Mouse (Mus musculus) hindbrain, embryonic 14.5 days (tissue): ENCODE data around the gene Rfx2. TPM values are rescaled to one million over a fixed set of nuclear protein-coding genes. Genes with fewer than 3 reads are reported as not detected.

Experiments
- ATAC-seq: fragments of 200-750 bp; cut with Nextera tagmentation; 2 replicates; pipeline ENCODE4 v1.8.0; 2017; ENCODE audit warnings: moderate number of reproducible peaks, mild to moderate bottlenecking, moderate TSS enrichment, moderate library complexity; ENCODE audit not compliant: low FRiP score
- DNase-seq: peaks from one replicate; pipeline ENCODE4 v3.0.0-alpha.2; 2015; ENCODE audit warnings: low spot score
- H3K27ac ChIP-seq: fragments of 300-500 bp; sonication (generic); 2 replicates; pipeline ENCODE4 v1.5.1; 2014; ENCODE audit warnings: mild to moderate bottlenecking, moderate library complexity
- H3K27me3 ChIP-seq: fragments of 300-500 bp; sonication (generic); 2 replicates; pipeline ENCODE4 v1.6.1; 2014; ENCODE audit warnings: mild to moderate bottlenecking, low read length, mixed read lengths; ENCODE audit not compliant: control insufficient read depth, insufficient read depth
- H3K36me3 ChIP-seq: fragments of 300-500 bp; sonication (generic); replicated peaks from 2 replicates; pipeline ENCODE4 v1.6.1; 2014; ENCODE audit not compliant: control insufficient read depth, insufficient read depth
- H3K4me1 ChIP-seq: fragments of 300-500 bp; sonication (generic); replicated peaks from 2 replicates; pipeline ENCODE4 v1.6.1; 2014; ENCODE audit warnings: antibody characterized with exemption, low read length, mixed read lengths; ENCODE audit not compliant: control insufficient read depth, insufficient read depth
- H3K4me2 ChIP-seq: fragments of 300-500 bp; sonication (generic); replicated peaks from 2 replicates; pipeline ENCODE4 v1.6.1; 2014; ENCODE audit warnings: mild to moderate bottlenecking, moderate library complexity
- H3K4me3 ChIP-seq: fragments of 300-500 bp; sonication (generic); replicated peaks from 2 replicates; pipeline ENCODE4 v1.5.1; 2014; ENCODE audit warnings: mild to moderate bottlenecking, low read length
- H3K9ac ChIP-seq: fragments of 300-500 bp; sonication (generic); 2 replicates; pipeline ENCODE4 v1.6.1; 2014
- H3K9me3 ChIP-seq: fragments of 300-500 bp; sonication (generic); 2 replicates; pipeline ENCODE4 v1.6.1; 2016; ENCODE audit warnings: low read length; ENCODE audit not compliant: control insufficient read depth
- WGBS: fragments of 180-500 bp; shearing (Covaris S2); extraction: QIAGEN DNeasy Blood & Tissue Kit; methylation state at CpG from one replicate; pipeline ENCODE4 v1.1.7; 2014; 5-methylcytosine and 5-hydroxymethylcytosine counted together
- polyA plus RNA-seq: library from polyadenylated mRNA; unstranded; fragments of >200 nt; fragmentation: Nextera tagmentation; extraction: Ambion mirVana; gene quantifications from 2 replicates; pipeline ENCODE4 v1.2.1, GENCODE M21; 2014

The Rfx2 gene
- polyA plus RNA-seq, 1 experiment from 2014 or later: 4.3 TPM

DNA sequence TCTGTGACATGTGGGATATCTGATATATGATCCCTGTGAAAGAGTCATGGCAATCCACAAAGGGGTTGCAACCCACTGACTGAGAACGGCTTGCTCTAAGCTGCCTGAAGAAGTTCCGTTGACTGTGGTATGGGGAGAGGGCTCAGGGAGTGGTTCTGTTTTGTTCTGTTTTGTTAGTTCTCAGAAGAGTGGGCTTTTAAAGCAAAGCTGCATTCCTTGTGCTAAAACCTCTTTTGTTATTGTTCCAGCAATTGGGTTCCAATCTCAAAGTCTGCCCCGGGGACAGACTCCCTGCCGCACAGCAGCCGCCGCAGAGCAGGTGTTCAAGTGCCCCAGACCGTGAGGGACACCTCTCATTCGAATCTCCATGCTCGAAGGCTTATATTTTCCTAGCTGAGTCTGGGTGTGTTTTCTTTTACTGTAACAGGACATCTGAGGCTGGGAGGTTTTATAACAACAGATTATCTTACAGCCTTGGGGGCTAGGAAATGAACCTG lies 38.7 kb upstream of the Rfx2 start:
- Histone ChIP-seq H3K9ac (no peak overlapping the region), H3K36me3 (no peaks in the 10 kb centered on the region), H3K4me3 (no peak overlapping the region), H3K27ac (no peak overlapping the region), H3K9me3 (0 out of 2 replicates have a peak, but pooled peaks cover 5% of the 10 kb centered on the region), H3K27me3 (no peaks in the 10 kb centered on the region), H3K4me1 (no peaks in the 10 kb centered on the region), H3K4me2 (no peak overlapping the region)
- DNase-seq (no peak), ATAC-seq (no peak)
- 64% methylated on average over 9 of the region's 9 CpGs for WGBS

- H3K9ac ChIP-seq: no peak overlapping the region
- H3K27ac ChIP-seq: no peak overlapping the region
- DNase-seq (no peak), ATAC-seq (no peak)
- no peak overlapping the region for H3K4me3 ChIP-seq
- WGBS: 84% methylated on average over 7 of the region's 7 CpGs
- H3K4me2 ChIP-seq: no peak overlapping the region
- H3K36me3 ChIP-seq: no peaks in the 10 kb centered on the region
- no peaks in the 10 kb centered on the region for H3K27me3 ChIP-seq
- 0 out of 2 replicates have a peak, but pooled peaks cover 5% of the 10 kb centered on the region for H3K9me3 ChIP-seq
- H3K4me1 ChIP-seq: no peaks in the 10 kb centered on the region
Measured at GRCm38 (mm10) chr17:56866071-56866470, 35.3 kb upstream of the Rfx2 start.

- ATAC-seq: no peak
- DNase-seq: no peak
- Histone ChIP-seq H3K9ac (no peak overlapping the region), H3K4me2 (no peak overlapping the region), H3K9me3 (no peaks in the 10 kb centered on the region), H3K4me3 (no peak overlapping the region), H3K27me3 (no peaks in the 10 kb centered on the region), H3K36me3 (no peaks in the 10 kb centered on the region), H3K27ac (no peak overlapping the region), H3K4me1 (no peaks in the 10 kb centered on the region)
- WGBS: 57% methylated on average over 3 of the region's 3 CpGs
Measured at GRCm38 (mm10) chr17:56861197-56861596, 30.4 kb upstream of the Rfx2 start.

DNA sequence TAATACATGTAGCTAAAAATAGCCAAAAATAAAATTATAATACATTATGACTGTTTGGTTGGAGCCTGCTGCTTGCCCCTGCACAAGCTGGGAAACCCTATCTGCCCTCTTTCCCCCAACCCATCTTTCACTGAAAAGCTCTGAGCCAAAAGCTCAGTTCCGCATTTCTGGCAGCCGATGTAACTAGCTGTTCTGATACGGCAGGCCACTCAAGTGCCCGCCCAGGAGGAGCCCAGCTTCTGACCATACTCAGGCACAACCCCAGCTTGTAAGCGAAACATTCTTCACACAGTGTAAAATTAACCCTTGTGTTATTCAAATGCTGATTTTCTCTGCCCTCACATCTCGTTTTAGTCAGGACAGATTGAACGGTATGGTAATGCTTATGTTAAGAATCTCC lies 28.1 kb upstream of the Rfx2 start:
- H3K27me3 ChIP-seq: no peaks in the 10 kb centered on the region
- no peaks in the 10 kb centered on the region for H3K4me1 ChIP-seq
- no peak overlapping the region for H3K4me2 ChIP-seq
- H3K27ac ChIP-seq: no peak overlapping the region
- no peaks in the 10 kb centered on the region for H3K36me3 ChIP-seq
- H3K9me3 ChIP-seq: no peaks in the 10 kb centered on the region
- DNase-seq (no peak), ATAC-seq (no peak)
- H3K4me3 ChIP-seq: no peak overlapping the region
- 54% methylated on average over 7 of the region's 7 CpGs for WGBS
- no peak overlapping the region for H3K9ac ChIP-seq

DNA sequence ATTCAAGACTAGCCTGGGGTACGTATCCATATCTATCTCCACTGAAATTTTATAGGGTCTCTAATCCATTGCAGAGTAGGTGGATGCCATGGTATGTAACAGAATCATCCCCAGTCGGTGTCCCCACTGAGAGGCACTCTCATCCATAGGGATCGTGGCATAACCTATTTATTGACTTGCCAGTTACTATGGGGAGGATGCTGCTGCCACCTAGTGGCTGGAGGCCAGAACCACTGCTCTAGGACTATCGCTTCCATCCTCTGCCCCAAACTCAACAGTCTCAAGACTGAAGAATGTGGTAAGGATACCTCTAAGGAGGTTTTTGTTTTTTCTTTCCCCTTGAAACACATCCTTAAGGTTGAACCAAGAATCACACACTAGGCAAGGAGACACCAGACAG lies 27.4 kb upstream of the Rfx2 start:
- no peak overlapping the region for H3K4me2 ChIP-seq
- H3K36me3 ChIP-seq: no peaks in the 10 kb centered on the region
- H3K4me1 ChIP-seq: no peaks in the 10 kb centered on the region
- H3K4me3 ChIP-seq: no peak overlapping the region
- H3K27ac ChIP-seq: no peak overlapping the region
- WGBS: 48% methylated on average over 4 of the region's 4 CpGs
- H3K9ac ChIP-seq: no peak overlapping the region
- no peaks in the 10 kb centered on the region for H3K27me3 ChIP-seq
- no peak for ATAC-seq
- no peaks in the 10 kb centered on the region for H3K9me3 ChIP-seq
- peak; percentile 59 for DNase-seq

- H3K4me3 ChIP-seq: no peak overlapping the region
- H3K27me3 ChIP-seq: no peaks in the 10 kb centered on the region
- no peak overlapping the region for H3K9ac ChIP-seq
- ATAC-seq (no peak), DNase-seq (no peak)
- no peak overlapping the region for H3K27ac ChIP-seq
- no peak overlapping the region for H3K4me2 ChIP-seq
- 85% methylated on average over 3 of the region's 3 CpGs for WGBS
- no peaks in the 10 kb centered on the region for H3K4me1 ChIP-seq
- no peaks in the 10 kb centered on the region for H3K36me3 ChIP-seq
- H3K9me3 ChIP-seq: no peaks in the 10 kb centered on the region
Measured at GRCm38 (mm10) chr17:56855421-56855820, 24.6 kb upstream of the Rfx2 start.

DNA sequence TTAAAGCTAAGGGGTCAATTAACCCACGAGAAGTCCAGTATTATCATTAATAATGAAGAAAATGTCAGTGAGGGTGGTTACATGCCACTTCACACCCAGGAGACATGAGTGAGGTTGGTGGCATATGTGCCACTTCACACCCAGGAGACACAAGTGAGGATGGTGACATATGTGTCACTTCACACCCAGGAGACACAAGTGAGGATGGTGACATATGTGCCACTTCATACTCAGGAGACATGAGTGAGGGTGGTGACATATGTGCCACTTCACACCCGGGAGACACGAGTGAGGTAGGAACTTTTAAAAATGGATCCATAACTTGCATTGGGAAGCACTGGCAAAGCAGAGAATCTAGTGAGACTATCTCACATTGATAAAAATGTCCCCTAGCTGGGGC lies 20.4 kb upstream of the Rfx2 start:
- H3K4me1 ChIP-seq: no peaks in the 10 kb centered on the region
- no peak overlapping the region for H3K9ac ChIP-seq
- no peak overlapping the region for H3K4me2 ChIP-seq
- H3K4me3 ChIP-seq: no peak overlapping the region
- WGBS: 81% methylated on average over 3 of the region's 3 CpGs
- no peaks in the 10 kb centered on the region for H3K36me3 ChIP-seq
- no peak overlapping the region for H3K27ac ChIP-seq
- no peaks in the 10 kb centered on the region for H3K9me3 ChIP-seq
- ATAC-seq: no peak
- DNase-seq: no peak
- no peaks in the 10 kb centered on the region for H3K27me3 ChIP-seq

GRCm38 (mm10) chr17:56849710-56850109 lies 18.9 kb upstream of the Rfx2 start:
- Histone ChIP-seq H3K27me3 (no peaks in the 10 kb centered on the region), H3K4me3 (no peak overlapping the region), H3K9ac (no peak overlapping the region), H3K4me1 (no peaks in the 10 kb centered on the region), H3K36me3 (no peaks in the 10 kb centered on the region), H3K9me3 (no peaks in the 10 kb centered on the region), H3K27ac (no peak overlapping the region), H3K4me2 (no peak overlapping the region)
- ATAC-seq: no peak
- WGBS: 81% methylated on average over 13 of the region's 13 CpGs
- DNase-seq: no peak

DNA sequence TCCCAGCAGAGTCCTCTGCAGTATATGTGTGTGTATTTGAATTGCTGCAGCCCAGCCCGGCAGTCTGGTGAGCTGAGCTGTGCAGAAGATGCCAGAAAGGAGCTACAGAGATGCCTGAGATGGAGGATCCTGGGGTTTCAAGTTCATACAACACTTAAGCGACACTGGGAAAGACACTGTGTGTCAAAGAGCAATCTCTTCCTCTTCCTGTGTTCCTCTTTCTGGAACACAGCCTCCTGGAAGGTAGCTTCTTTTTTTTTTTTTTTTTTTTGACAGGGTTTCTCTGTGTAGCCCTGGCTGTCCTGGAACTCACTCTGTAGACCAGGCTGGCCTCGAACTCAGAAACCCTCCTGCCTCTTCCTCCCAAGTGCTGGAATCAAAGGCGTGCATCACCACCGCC lies 18.0 kb upstream of the Rfx2 start:
- DNase-seq: no peak
- no peak overlapping the region for H3K27ac ChIP-seq
- H3K27me3 ChIP-seq: no peaks in the 10 kb centered on the region
- no peaks in the 10 kb centered on the region for H3K36me3 ChIP-seq
- H3K9me3 ChIP-seq: no peaks in the 10 kb centered on the region
- no peak overlapping the region for H3K9ac ChIP-seq
- ATAC-seq: no peak
- H3K4me1 ChIP-seq: no peaks in the 10 kb centered on the region
- 90% methylated on average over 5 of the region's 5 CpGs for WGBS
- H3K4me3 ChIP-seq: no peak overlapping the region
- H3K4me2 ChIP-seq: no peak overlapping the region

- H3K4me2 ChIP-seq: no peak overlapping the region
- no peaks in the 10 kb centered on the region for H3K9me3 ChIP-seq
- H3K4me1 ChIP-seq: no peaks in the 10 kb centered on the region
- no peaks in the 10 kb centered on the region for H3K27me3 ChIP-seq
- H3K9ac ChIP-seq: no peak overlapping the region
- no peak for ATAC-seq
- H3K27ac ChIP-seq: no peak overlapping the region
- WGBS: 86% methylated on average over 5 of the region's 5 CpGs
- H3K36me3 ChIP-seq: no peaks in the 10 kb centered on the region
- no peak for DNase-seq
- no peak overlapping the region for H3K4me3 ChIP-seq
Measured at GRCm38 (mm10) chr17:56843678-56844077, 12.9 kb upstream of the Rfx2 start.
